Mouse (Mus musculus) stomach, embryonic 15.5 days (tissue): Measurements from ENCODE around the gene Ddah2. TPM values are rescaled to one million over a fixed set of nuclear protein-coding genes. Genes with fewer than 3 reads are reported as not detected.

ENCODE experiments used
- ATAC-seq: fragments of 200-750 bp; cut with Nextera tagmentation; 2 replicates; pipeline ENCODE4 v1.8.0; 2017; ENCODE audit warnings: low read depth, moderate number of reproducible peaks, moderate TSS enrichment; ENCODE audit not compliant: insufficient read depth, low FRiP score
- H3K27ac ChIP-seq: fragments of 300-500 bp; sonication (generic); 2 replicates; pipeline ENCODE4 v1.5.1; 2015; ENCODE audit warnings: mild to moderate bottlenecking, inconsistent platforms
- H3K27me3 ChIP-seq: fragments of 300-500 bp; sonication (generic); replicated peaks from 2 replicates; pipeline ENCODE4 v1.6.1; 2015; ENCODE audit warnings: inconsistent platforms
- H3K36me3 ChIP-seq: fragments of 300-500 bp; sonication (generic); 2 replicates; pipeline ENCODE4 v1.6.1; 2015; ENCODE audit warnings: inconsistent platforms
- H3K4me1 ChIP-seq: fragments of 300-500 bp; sonication (generic); 2 replicates; pipeline ENCODE4 v1.6.1; 2015; ENCODE audit warnings: inconsistent platforms
- H3K4me2 ChIP-seq: fragments of 300-500 bp; sonication (generic); 2 replicates; pipeline ENCODE4 v1.6.1; 2015; ENCODE audit warnings: mild to moderate bottlenecking, inconsistent platforms
- H3K4me3 ChIP-seq: fragments of 300-500 bp; sonication (generic); replicated peaks from 2 replicates; pipeline ENCODE4 v1.5.1; 2015; ENCODE audit warnings: inconsistent platforms
- H3K9ac ChIP-seq: fragments of 300-500 bp; sonication (generic); 2 replicates; pipeline ENCODE4 v1.6.1; 2015; ENCODE audit warnings: inconsistent platforms
- H3K9me3 ChIP-seq: fragments of 300-500 bp; sonication (generic); 2 replicates; pipeline ENCODE4 v1.6.1; 2016; ENCODE audit warnings: inconsistent platforms
- WGBS: fragments of 180-500 bp; shearing (Covaris S2); methylation state at CpG from one replicate; pipeline ENCODE4 v1.1.7; 2015; 5-methylcytosine and 5-hydroxymethylcytosine counted together
- polyA plus RNA-seq: library from polyadenylated mRNA; unstranded; fragments of >200 nt; fragmentation: Nextera tagmentation; extraction: Ambion mirVana; gene quantifications from 2 replicates; pipeline ENCODE4 v1.2.1, GENCODE M21; 2015

Gene Ddah2
- polyA plus RNA-seq, 1 experiment from 2014 or later = 210 TPM

- WGBS = 56% methylated on average over 7 of the region's 7 CpGs
- Histone ChIP-seq H3K27me3 (no peaks in the 10 kb centered on the region), H3K9me3 (no peaks in the 10 kb centered on the region), H3K27ac (no peak within 1 kb of the TSS), H3K4me2 (no peak within 1 kb of the TSS), H3K4me3 (no peak within 1 kb of the TSS), H3K9ac (no peak within 1 kb of the TSS), H3K36me3 (no peaks in the 10 kb centered on the region), H3K4me1 (peaks cover 5% of the 10 kb centered on the region)
- no peak for ATAC-seq
Observed at GRCm38 (mm10) chr17:35085208-35085865, 26.5 kb downstream of the Ddah2 start, which contains the start of gene Ly6g6f. Gene Ly6g6f (minus strand): TSS chr17:35085610.

DNA sequence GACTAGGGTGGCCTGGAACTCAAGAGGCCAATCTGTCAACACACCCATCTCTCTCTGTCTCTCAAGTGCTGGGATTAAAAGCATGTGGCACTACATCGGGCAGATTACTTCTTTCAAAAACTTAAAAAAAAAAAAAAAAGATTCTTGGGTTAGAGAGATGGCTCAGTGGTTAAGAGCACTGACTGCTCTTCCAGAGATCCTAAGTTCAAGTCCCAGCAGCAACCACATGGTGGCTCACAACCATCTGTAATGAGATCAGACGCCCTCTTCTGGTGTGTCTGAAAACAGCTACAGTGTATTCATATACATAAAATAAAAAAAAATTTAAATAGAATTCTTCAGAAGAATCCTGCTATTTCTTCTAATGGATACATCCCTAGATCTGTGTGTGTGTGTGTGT, 29.3 kb downstream of the Ddah2 start:
- WGBS = 50% methylated on average over 2 of the region's 2 CpGs
- Histone ChIP-seq H3K4me1 (peaks cover 9% of the 10 kb centered on the region), H3K27ac (no peak overlapping the region), H3K27me3 (no peaks in the 10 kb centered on the region), H3K4me2 (no peak overlapping the region), H3K4me3 (no peak overlapping the region), H3K9ac (no peak overlapping the region), H3K36me3 (peaks cover 17% of the 10 kb centered on the region), H3K9me3 (no peaks in the 10 kb centered on the region)
- no peak for ATAC-seq

DNA sequence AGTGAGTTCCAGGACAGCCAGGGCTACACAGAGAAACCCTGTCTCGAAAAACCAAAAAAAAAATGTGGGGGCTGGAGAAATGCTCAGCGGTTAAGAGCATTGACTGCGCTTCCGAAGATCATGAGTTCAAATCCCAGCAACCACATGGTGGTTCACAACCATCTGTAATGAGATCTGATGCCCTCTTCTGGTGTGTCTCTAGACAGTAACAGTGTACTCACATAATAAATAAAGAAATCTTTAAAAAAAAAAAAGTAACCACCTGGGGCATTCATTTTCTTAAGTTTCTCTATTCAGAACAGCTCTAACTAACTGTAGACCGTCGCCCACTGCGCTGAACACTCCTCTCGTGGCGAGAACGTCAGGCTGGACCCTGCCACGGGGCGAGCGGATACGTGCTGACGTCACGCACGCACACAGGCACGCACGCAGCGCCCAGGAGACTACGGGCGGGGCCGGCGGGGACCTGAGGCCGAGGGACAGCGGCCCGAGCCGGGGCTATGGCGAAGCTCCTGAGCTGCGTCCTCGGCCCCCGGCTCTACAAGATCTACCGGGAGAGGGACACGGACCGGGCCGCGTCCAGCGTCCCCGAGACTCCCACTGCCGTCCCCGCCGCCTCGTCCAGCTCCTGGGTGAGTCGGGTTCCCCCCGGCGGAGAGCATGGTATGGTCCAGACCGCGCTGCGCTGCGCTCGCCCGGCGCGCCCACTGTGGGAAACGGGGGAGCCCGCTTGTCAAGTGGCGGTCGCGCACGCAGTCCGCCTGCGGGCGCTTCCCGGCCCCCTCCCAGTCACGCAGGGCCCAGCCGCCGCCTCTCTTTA, 30.2 kb downstream of the Ddah2 start, which contains the start of gene Abhd16a:
Abhd16a (plus strand) TSS at position 439 of the 820 bp plus-strand sequence.
- peak within 1 kb of the TSS; percentile 80 for H3K9ac ChIP-seq
- H3K27ac ChIP-seq = peak within 1 kb of the TSS; percentile 97
- peaks cover 9% of the 10 kb centered on the region for H3K4me1 ChIP-seq
- H3K4me3 ChIP-seq = peak within 1 kb of the TSS; percentile 70
- ATAC-seq = peak; percentile 95
- H3K27me3 ChIP-seq = no peaks in the 10 kb centered on the region
- H3K4me2 ChIP-seq = peak within 1 kb of the TSS; percentile 60
- H3K36me3 ChIP-seq = peaks cover 19% of the 10 kb centered on the region
- WGBS = 3% methylated on average over 67 of the region's 67 CpGs
- no peaks in the 10 kb centered on the region for H3K9me3 ChIP-seq

DNA sequence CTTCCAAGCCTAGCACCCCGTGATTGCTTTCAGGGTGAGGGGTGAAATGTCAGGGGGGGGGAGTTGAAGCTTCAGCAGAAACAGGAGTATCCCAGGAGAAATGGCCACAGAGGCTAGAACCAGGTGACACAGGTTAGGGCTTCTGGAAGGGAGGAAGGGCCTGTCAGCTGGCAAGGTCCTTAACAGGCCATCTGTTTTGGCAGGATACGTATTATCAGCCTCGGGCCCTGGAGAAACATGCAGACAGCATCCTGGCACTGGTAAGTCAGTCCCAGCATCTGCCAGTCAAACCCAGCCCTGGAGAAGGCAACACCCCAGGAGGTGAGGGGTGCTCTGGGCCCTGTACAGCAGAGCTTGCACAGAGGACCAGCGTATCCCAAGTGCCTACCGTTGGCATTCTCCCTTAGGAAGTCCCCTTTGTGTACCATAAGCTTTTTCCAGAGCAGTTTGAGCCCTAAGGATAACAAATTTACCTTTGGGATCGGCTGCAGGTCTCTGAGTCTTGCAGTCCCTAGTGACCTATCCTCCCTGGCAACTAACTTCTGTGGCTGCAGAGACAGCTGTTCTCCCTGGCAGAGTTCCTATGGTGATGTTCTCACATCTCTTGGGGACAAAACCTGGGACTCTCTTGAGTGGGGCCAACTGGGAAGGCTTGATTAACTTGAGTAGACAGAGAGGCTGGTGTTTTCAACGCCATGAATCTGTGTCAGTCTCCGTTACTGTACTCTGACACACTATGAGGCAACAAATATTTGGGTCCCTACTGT, 31.5 kb downstream of the Ddah2 start:
- 60% methylated on average over 8 of the region's 8 CpGs for WGBS
- peak overlapping the region; percentile 70 for H3K4me3 ChIP-seq
- peaks cover 28% of the 10 kb centered on the region for H3K36me3 ChIP-seq
- H3K27ac ChIP-seq = 0 out of 2 replicates have a peak overlapping the region, but pooled peaks have one; percentile 97
- no peaks in the 10 kb centered on the region for H3K9me3 ChIP-seq
- H3K27me3 ChIP-seq = no peaks in the 10 kb centered on the region
- peak overlapping the region; percentile 60 for H3K4me2 ChIP-seq
- peaks cover 9% of the 10 kb centered on the region for H3K4me1 ChIP-seq
- ATAC-seq = peak; percentile 8; the same call in 1 of the 2 replicates
- H3K9ac ChIP-seq = peak overlapping the region; percentile 80

DNA sequence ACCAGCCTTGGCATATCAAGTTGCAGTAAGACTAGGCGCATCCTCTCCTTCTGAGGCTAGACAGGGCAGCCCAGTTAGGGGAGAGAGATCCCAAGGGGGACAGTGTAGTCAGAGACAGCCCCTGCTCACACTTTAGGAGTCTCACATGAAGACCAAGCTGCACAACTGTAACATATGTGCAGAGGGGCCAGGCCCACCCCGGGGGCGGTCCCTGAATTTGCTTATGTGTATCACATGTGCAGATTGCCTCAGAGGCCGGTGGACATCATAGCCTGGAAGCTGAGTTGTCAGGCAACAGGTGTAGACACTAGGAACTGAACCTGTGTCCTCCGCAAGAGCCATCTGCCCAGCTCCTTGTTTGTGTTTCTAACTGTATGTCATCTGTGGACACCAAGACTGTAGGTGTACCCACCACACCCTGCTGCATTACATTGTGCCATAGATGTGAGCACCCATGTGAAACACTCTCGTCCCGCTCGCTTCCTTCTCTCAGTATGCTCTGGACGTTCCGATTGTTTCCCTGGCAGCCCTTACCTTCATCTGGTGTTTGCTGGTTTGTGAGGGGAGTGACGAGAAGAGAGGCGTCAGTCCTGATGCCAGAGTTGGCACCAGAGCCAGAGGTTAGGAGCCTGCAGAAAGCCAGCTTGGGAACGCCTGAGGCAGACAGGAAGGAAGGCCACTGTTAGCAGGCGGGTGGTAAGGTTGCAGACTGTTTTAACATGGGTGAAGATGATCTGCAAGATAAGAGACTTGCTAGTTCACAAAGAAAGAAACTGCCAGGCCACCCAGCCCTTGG, 33.8 kb downstream of the Ddah2 start:
- Histone ChIP-seq H3K27me3 (no peaks in the 10 kb centered on the region), H3K9ac (no peak overlapping the region), H3K4me3 (no peak overlapping the region), H3K27ac (no peak overlapping the region), H3K36me3 (peaks cover 46% of the 10 kb centered on the region), H3K9me3 (no peaks in the 10 kb centered on the region), H3K4me2 (no peak overlapping the region), H3K4me1 (peaks cover 9% of the 10 kb centered on the region)
- 91% methylated on average over 14 of the region's 14 CpGs for WGBS
- no peak for ATAC-seq

DNA sequence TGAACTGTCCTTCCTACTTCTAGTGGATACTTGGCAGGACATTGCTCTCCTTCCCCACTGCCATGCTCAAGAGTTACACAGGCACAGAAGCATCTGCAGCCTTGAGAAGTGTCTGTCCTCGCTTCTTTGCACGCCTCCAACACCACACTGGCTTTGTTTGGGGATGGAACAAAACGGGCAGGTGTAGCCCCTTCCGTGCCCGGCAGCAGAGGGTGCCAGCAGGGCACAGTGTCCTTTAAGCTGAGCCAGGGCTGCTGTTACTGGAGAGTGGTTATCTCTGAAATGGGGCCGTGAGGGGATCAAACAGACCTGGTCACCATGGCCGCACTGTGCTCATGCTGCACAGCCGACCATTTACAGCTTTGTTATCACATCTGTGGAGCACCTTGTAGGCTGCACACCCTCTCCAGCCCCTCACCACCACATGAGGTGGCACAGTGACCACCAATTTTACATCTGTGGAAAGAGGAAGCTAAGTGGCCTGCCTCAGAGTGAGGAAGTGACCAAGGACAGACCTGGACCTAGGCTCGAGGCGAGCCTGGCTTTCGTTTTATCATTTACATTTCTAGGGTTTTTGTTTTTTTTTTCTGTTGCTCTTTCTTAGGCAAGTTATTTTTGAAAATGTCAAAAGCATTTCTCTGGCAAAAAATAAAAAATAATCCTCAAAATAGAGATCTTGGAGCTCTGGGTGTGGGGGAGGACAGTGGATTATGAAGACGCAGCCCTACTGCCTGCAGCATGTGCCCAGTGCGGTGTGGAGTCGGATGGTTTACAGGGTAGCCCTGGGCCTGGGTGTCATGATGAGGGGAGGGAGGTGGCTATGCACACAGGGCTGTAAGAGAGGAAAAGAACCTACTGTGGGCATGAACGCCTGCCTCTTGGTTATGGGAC, 35.9 kb downstream of the Ddah2 start:
- Histone ChIP-seq H3K4me3 (no peak overlapping the region), H3K27me3 (no peaks in the 10 kb centered on the region), H3K9ac (no peak overlapping the region), H3K36me3 (peaks cover 54% of the 10 kb centered on the region), H3K9me3 (no peaks in the 10 kb centered on the region), H3K4me1 (peaks cover 9% of the 10 kb centered on the region), H3K4me2 (no peak overlapping the region), H3K27ac (no peak overlapping the region)
- ATAC-seq = no peak
- 88% methylated on average over 15 of the region's 15 CpGs for WGBS

DNA sequence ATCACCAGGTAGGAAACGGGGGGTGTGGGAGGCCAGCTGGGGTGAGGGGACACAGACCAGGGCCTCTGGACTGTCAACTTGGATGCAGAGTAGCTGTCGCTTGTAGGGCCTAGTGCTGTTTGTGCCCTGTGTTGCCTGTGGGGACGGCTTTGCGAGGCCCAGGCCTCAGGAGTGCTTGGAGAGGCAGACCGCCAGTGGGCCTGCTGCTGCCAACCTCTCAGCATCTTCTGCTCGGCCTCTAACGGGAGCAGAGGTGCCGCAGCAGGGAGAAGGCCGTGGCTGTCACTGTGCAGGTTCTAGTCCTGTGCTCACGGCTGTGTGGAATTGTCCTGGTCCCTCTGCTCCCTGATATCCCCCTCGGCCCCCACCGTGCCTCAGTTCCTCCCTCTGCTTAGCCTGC, 37.8 kb downstream of the Ddah2 start:
- Histone ChIP-seq H3K27me3 (no peaks in the 10 kb centered on the region), H3K9ac (no peak overlapping the region), H3K36me3 (peaks cover 68% of the 10 kb centered on the region), H3K4me3 (no peak overlapping the region), H3K4me1 (no peaks in the 10 kb centered on the region), H3K4me2 (no peak overlapping the region), H3K9me3 (no peaks in the 10 kb centered on the region), H3K27ac (no peak overlapping the region)
- no peak for ATAC-seq
- WGBS = 84% methylated on average over 12 of the region's 12 CpGs

DNA sequence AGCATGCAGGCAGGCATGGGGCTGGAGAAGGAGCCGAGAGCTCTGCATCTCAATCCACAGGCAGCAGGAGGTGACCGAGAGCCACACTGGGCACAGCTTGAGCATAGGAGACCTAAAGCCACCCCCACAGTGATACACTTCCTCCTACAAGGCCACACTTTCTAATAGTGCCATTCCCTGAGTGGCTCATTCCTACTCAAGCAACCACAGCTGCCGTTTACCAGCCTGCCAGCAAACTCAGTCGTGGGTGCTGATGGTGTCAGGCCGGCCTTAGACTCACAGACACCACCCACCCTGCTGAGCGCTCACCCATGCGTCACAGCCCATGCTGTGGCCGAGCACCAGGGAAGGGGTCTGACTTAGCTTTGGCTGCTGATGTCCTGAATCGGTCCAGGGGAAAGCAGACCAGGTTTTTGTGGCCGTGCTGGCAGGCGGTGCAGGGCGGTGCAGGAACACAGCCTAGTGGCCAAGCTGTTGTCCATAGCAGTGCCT, 38.4 kb downstream of the Ddah2 start:
- no peaks in the 10 kb centered on the region for H3K27me3 ChIP-seq
- no peaks in the 10 kb centered on the region for H3K4me1 ChIP-seq
- H3K27ac ChIP-seq = no peak overlapping the region
- peaks cover 70% of the 10 kb centered on the region for H3K36me3 ChIP-seq
- 88% methylated on average over 12 of the region's 12 CpGs for WGBS
- no peaks in the 10 kb centered on the region for H3K9me3 ChIP-seq
- ATAC-seq = no peak
- no peak overlapping the region for H3K4me2 ChIP-seq
- H3K4me3 ChIP-seq = no peak overlapping the region
- no peak overlapping the region for H3K9ac ChIP-seq

DNA sequence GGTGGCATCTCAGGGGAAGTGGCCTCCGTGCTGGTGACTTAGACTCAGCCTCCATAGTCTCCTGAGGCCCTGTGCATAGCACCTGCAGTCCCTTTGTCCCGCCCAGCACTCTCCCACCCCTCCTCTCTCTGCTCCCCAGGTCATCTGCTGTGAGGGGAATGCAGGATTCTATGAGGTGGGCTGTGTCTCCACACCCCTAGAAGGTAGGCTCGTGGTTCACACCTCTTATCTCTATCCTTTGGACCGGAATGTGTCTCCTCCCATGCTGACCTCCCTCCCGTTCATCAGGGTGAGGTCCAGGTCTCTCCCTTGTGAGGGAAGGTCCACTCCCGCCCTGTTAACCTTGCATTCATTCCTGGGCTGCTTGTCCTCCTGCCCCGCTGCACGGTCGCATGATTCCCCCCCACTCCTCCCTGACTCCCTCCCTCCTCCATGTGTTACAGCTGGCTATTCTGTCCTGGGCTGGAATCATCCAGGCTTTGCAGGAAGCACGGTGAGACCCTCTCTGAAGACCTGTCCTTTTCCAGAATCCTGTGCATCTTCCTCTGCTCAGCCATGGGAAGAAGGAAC, 41.4 kb downstream of the Ddah2 start:
- Histone ChIP-seq H3K9me3 (no peaks in the 10 kb centered on the region), H3K27me3 (no peaks in the 10 kb centered on the region), H3K4me2 (no peak overlapping the region), H3K36me3 (peaks cover 56% of the 10 kb centered on the region), H3K4me1 (no peaks in the 10 kb centered on the region), H3K9ac (no peak overlapping the region), H3K27ac (no peak overlapping the region), H3K4me3 (no peak overlapping the region)
- ATAC-seq = no peak
- 62% methylated on average over 10 of the region's 10 CpGs for WGBS

DNA sequence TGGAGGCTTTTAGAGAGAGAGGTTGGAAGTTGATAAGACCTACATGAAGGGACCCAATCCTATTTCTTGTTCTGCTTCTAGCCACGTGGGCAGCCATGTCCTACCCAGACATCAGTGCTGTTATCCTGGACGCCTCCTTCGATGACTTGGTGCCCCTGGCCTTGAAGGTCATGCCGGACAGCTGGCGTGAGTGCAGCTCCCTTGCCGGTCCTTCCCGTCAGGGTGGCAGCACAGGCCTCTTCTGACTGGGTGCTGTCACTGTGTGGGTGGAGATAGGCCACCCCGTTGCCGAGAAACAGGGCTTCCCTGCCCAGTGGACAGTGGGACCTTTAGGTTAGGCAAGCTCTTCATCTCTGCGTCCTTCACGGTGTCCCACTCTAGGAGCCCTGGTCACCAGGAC, 42.3 kb downstream of the Ddah2 start:
- no peak overlapping the region for H3K27ac ChIP-seq
- peaks cover 1% of the 10 kb centered on the region; the same call in 1 of the 2 replicates for H3K4me1 ChIP-seq

More for the DNA sequence above, 42.3 kb downstream of the Ddah2 start:
- Histone ChIP-seq H3K9ac (no peak overlapping the region), H3K36me3 (peaks cover 50% of the 10 kb centered on the region), H3K4me3 (no peak overlapping the region), H3K9me3 (no peaks in the 10 kb centered on the region), H3K4me2 (no peak overlapping the region), H3K27me3 (no peaks in the 10 kb centered on the region)
- 87% methylated on average over 11 of the region's 11 CpGs for WGBS
- no peak for ATAC-seq
